29 mouse cellular contexts compared by ENCODE assay signal in the genomic region with DNA sequence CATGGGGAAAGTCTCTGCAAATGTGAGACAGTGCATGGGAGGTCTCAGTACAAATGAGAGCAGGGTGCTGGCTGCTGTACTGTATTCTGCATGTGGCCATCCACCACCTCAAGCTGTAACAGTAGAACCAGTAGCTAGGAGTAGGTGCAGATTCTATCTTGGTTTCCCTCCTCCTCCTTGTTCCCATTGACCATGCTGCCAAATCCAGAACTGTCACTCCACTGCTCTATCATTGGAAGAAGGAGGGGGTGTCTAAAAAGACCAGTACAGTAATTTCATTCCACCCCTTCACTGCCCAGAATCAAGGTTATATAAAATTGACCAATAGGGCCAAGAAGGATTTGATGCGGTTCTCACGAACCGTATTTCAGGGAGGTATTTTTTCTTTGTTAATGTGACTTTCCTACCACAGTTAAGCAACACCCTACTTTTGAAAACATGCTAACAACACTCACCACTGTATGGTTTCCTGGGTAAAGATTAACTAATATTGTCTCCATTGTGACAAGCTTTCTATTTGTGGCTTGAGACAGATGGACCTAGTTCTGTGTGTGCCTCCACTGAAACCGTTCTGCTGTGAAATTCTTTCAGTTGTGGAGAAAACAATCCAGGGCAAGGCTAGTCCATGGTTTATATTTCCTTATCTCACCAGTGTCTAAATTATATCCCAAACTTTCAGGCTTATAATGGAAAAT.
DNase-seq lines count a peak whose midpoint lies in the region; TF ChIP-seq lines count a peak whose summit lies in the region.
"Had no signal": no experiment of that assay in that cellular context is flagged by ENCODE, and none has a peak within 500 bp of the region (broad histone marks: within the 10 kb centered on the region; RNA-seq: fewer than 3 reads in every experiment).

No protein-coding gene starts in this region.

- H3K4me3 ChIP-seq in layer of hippocampus, adult 2 months: no peak overlapping the region
- no peak overlapping the region for H3K4me3 ChIP-seq in cortical plate, adult 2 months (ENCODE audit: insufficient read depth, low read length)
- no peak overlapping the region for H3K4me3 ChIP-seq in limb, embryonic 10.5 days
- H3K4me3 ChIP-seq: forebrain, embryonic 13.5 days; heart, adult 2 months; heart, embryonic 12.5 days; hindbrain, embryonic 13.5 days; limb, embryonic 12.5 days; liver, embryonic 12.5 days; megakaryocyte, embryonic 14.5 days; midbrain, embryonic 12.5 days; myocyte; neural tube, embryonic 12.5 days had no signal

- no peaks in the 10 kb centered on the region for H3K9me3 ChIP-seq in limb, embryonic 10.5 days (replicated peaks)
- H3K9me3 ChIP-seq: forebrain, embryonic 13.5 days; hindbrain, embryonic 13.5 days; limb, embryonic 12.5 days; liver, embryonic 12.5 days; megakaryocyte, embryonic 14.5 days; midbrain, embryonic 12.5 days; neural tube, embryonic 12.5 days had no signal

- H3K36me3 ChIP-seq in limb, embryonic 10.5 days: no peaks in the 10 kb centered on the region
- H3K36me3 ChIP-seq: heart, embryonic 12.5 days; hindbrain, embryonic 13.5 days; limb, embryonic 12.5 days; liver, embryonic 12.5 days; midbrain, embryonic 12.5 days; neural tube, embryonic 12.5 days had no signal

- H3K27me3 ChIP-seq in limb, embryonic 10.5 days (ENCODE audit: low read depth, poor library complexity, severe bottlenecking): no peaks in the 10 kb centered on the region
- H3K27me3 ChIP-seq: forebrain, embryonic 13.5 days; heart, embryonic 12.5 days; hindbrain, embryonic 13.5 days; limb, embryonic 12.5 days; liver, embryonic 12.5 days; megakaryocyte, embryonic 14.5 days; midbrain, embryonic 12.5 days; neural tube, embryonic 12.5 days had no signal

- peak overlapping the region; percentile 80 for H3K27ac ChIP-seq in layer of hippocampus, adult 2 months
- 0 out of 2 replicates have a peak overlapping the region, but pooled peaks have one; percentile 5 for H3K27ac ChIP-seq in cortical plate, adult 2 months (ENCODE audit: insufficient read depth, low read length)
- no peak overlapping the region for H3K27ac ChIP-seq in limb, embryonic 10.5 days
- H3K27ac ChIP-seq: forebrain, embryonic 13.5 days; heart, adult 2 months; hindbrain, embryonic 13.5 days; limb, embryonic 12.5 days; liver, embryonic 12.5 days; midbrain, embryonic 12.5 days; neural tube, embryonic 12.5 days; stomach, postnatal 0 days had no signal

- peak; percentile 39 to 46 for DNase-seq in layer of hippocampus, adult 2 months (ENCODE audit: low spot score in 2 of 2)
- DNase-seq in layer of hippocampus, adult 9-10 months (ENCODE audit: low spot score): no peak
- peak; percentile 30 to 39 for DNase-seq in left cerebral cortex, adult 9 months (ENCODE audit: low spot score in 2 of 2)
- DNase-seq in left cerebral cortex, adult 11 months (ENCODE audit: low spot score): no peak
- peak; percentile 29 to 46 for DNase-seq in left cerebral cortex, postnatal 36 days (ENCODE audit: low spot score in 2 of 2)
- DNase-seq in limb, embryonic 10.5 days (ENCODE audit: low spot score): no peak
- DNase-seq: adrenal gland, postnatal 25 days; cerebellum, adult 18-20 months; cerebellum, postnatal 14 days; heart, adult 2 months; heart, postnatal 4 days; kidney, adult 9 months; kidney, postnatal 10 days; liver, postnatal 0 days; lung, postnatal 4 days; spleen, adult 18-20 months; thymus, adult 2 months; thymus, postnatal 36 days had no signal

- WGBS in limb, embryonic 10.5 days: 96% methylated on average over 4 of the region's 4 CpGs

- peaks cover 2% of the 10 kb centered on the region; the same call in 1 of the 2 replicates for H3K4me1 ChIP-seq in cortical plate, adult 2 months (ENCODE audit: control insufficient read depth, insufficient read depth, low read length)
- no peaks in the 10 kb centered on the region for H3K4me1 ChIP-seq in limb, embryonic 10.5 days
- H3K4me1 ChIP-seq: forebrain, embryonic 13.5 days; heart, embryonic 12.5 days; hindbrain, embryonic 13.5 days; limb, embryonic 12.5 days; liver, embryonic 12.5 days; megakaryocyte, embryonic 14.5 days; midbrain, embryonic 12.5 days; neural tube, embryonic 12.5 days had no signal

- no peak for TF ChIP-seq CTCF in layer of hippocampus, adult 2 months (conservative IDR thresholded peaks at IDR 0.05)
- TF ChIP-seq CTCF in cortical plate, adult 2 months (IDR thresholded peaks at IDR 0.05; ENCODE audit: extremely low read depth, insufficient read depth, low read length): no peak

- intact Hi-C loops in left cerebral cortex, postnatal 36 days (cut with DNase I): no loop called here

- TF ChIP-seq POLR2A in cortical plate, adult 2 months (IDR thresholded peaks at IDR 0.05; ENCODE audit: extremely low read depth, insufficient read depth, low read length): no peak

Comparison
In these comparisons a context has a peak if more than half of its experiments do, and no peak if none do; other contexts are left out.
1. DNase-seq: peak in layer of hippocampus, adult 2 months (2 of 2), left cerebral cortex, adult 9 months (2 of 2) and left cerebral cortex, postnatal 36 days (2 of 2); none in layer of hippocampus, adult 9-10 months (single experiment), left cerebral cortex, adult 11 months (single experiment) and limb, embryonic 10.5 days (single experiment).